Mouse (Mus musculus) heart, embryonic 14.5 days (tissue): ENCODE measurements around the gene Clip2. TPM values are rescaled to one million over a fixed set of nuclear protein-coding genes. Genes with fewer than 3 reads are reported as not detected.
"Not testable (repeated sequence)": the region's sequence is repeated elsewhere in the genome, so short reads cannot be mapped to it uniquely, and the experiment has no call there.

Source experiments
- ATAC-seq: fragments of 200-750 bp; cut with Nextera tagmentation; 2 replicates; pipeline ENCODE4 v1.8.0; 2017; ENCODE audit warnings: low read depth, moderate TSS enrichment; ENCODE audit not compliant: insufficient number of reproducible peaks, insufficient read depth, low FRiP score
- H3K27ac ChIP-seq, 2 experiments: fragments of 200-500 bp in 1 of 2; fragments of 300-500 bp in 1 of 2; sonication (generic) in 1 of 2; replicated peaks in 1 of 2; 2 replicates each; pipeline ENCODE4 v1.5.1; 2012 to 2014; ENCODE audit warnings: low read depth in 2 of 2, low read length in 2 of 2, control low read depth in 1 of 2, mild to moderate bottlenecking in 1 of 2, mixed read lengths in 1 of 2; ENCODE audit not compliant: control insufficient read depth in 1 of 2, insufficient read depth in 1 of 2
- H3K27me3 ChIP-seq: fragments of 300-500 bp; sonication (generic); 2 replicates; pipeline ENCODE4 v1.6.1; 2014; ENCODE audit warnings: mild to moderate bottlenecking, low read length, control low read depth; ENCODE audit not compliant: control insufficient read depth, insufficient read depth
- H3K36me3 ChIP-seq: fragments of 300-500 bp; sonication (generic); 2 replicates; pipeline ENCODE4 v1.6.1; 2014; ENCODE audit warnings: mild to moderate bottlenecking, control low read depth, low read length, mixed read lengths; ENCODE audit not compliant: control insufficient read depth, insufficient read depth
- H3K4me1 ChIP-seq, 2 experiments: fragments of 200-500 bp in 1 of 2; fragments of 300-500 bp in 1 of 2; sonication (generic) in 1 of 2; 2 replicates each; pipeline ENCODE4 v1.6.1; 2012 to 2014; ENCODE audit warnings: low read length in 2 of 2, control low read depth in 1 of 2, mixed read lengths in 1 of 2; ENCODE audit not compliant: control insufficient read depth in 2 of 2, insufficient read depth in 2 of 2
- H3K4me2 ChIP-seq: fragments of 300-500 bp; sonication (generic); 2 replicates; pipeline ENCODE4 v1.6.1; 2014; ENCODE audit warnings: mild to moderate bottlenecking, low read length
- H3K4me3 ChIP-seq, 2 experiments: fragments of 200-500 bp in 1 of 2; fragments of 300-500 bp in 1 of 2; sonication (generic) in 1 of 2; 2 replicates each; pipeline ENCODE4 v1.5.1; 2012 to 2014; ENCODE audit warnings: low read length in 2 of 2, mild to moderate bottlenecking in 2 of 2, control low read depth in 1 of 2, low read depth in 1 of 2, moderate library complexity in 1 of 2; ENCODE audit not compliant: control insufficient read depth in 1 of 2, insufficient read depth in 1 of 2
- H3K9ac ChIP-seq: fragments of 300-500 bp; sonication (generic); 2 replicates; pipeline ENCODE4 v1.6.1; 2014; ENCODE audit warnings: mild to moderate bottlenecking, low read length
- H3K9me3 ChIP-seq: fragments of 300-500 bp; sonication (generic); 2 replicates; pipeline ENCODE4 v1.6.1; 2016; ENCODE audit warnings: low read length, control low read depth; ENCODE audit not compliant: control insufficient read depth
- whole genome bisulfite sequencing: fragments of 180-500 bp; shearing (Covaris S2); extraction: QIAGEN DNeasy Blood & Tissue Kit; methylation state at CpG from one replicate; pipeline ENCODE4 v1.1.7; 2014; 5-methylcytosine and 5-hydroxymethylcytosine counted together
- polyA plus RNA-seq: library from polyadenylated mRNA; unstranded; fragments of >200 nt; fragmentation: Nextera tagmentation; extraction: Ambion mirVana; gene quantifications from 2 replicates; pipeline ENCODE4 v1.2.1, GENCODE M21; 2014

The Clip2 gene
- polyA plus RNA-seq, 1 experiment from 2014 or later: 1.9 TPM

DNA sequence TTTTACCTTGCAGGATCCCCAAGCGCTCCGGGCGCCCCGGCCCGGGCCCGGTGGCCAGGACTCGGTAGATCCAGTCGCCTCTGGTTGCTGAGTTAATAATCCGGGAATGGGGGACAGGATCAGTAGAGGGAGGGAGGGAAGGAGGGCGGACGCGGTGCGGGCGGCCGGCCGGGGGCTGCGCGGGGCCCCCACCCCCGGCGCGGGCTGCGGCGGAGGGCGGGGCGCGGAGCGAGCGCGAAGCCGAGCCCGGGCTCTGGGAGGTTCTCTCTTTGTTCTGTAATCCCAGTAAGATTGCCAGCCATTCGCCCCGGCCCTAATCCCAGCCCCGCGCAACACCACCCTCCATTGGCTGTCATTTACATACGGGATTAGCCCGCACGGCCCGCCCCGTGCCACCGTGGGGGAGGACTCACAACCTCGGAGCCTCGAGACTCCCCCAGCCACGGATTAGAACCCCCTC, 95.7 kb downstream of the Clip2 start, which contains the start of gene Gtf2ird1:
Gene Gtf2ird1 (minus strand): TSS at position 214 of the 460 bp plus-strand sequence.
- H3K4me1 ChIP-seq: peaks cover 10 to 23% of the 10 kb centered on the region in 2 experiments
- H3K36me3 ChIP-seq: peaks cover 9% of the 10 kb centered on the region; the same call in 1 of the 2 replicates
- H3K9me3 ChIP-seq: no peaks in the 10 kb centered on the region
- ATAC-seq: peak; percentile 63
- H3K4me3 ChIP-seq: peak within 1 kb of the TSS; percentile 70 to 91
- H3K27ac ChIP-seq: peak within 1 kb of the TSS; percentile 78 to 89
- H3K4me2 ChIP-seq: peak within 1 kb of the TSS; percentile 84
- peak within 1 kb of the TSS; percentile 93 for H3K9ac ChIP-seq
- under 1% methylated on average over 43 of the region's 44 CpGs for WGBS
- H3K27me3 ChIP-seq: no peaks in the 10 kb centered on the region

DNA sequence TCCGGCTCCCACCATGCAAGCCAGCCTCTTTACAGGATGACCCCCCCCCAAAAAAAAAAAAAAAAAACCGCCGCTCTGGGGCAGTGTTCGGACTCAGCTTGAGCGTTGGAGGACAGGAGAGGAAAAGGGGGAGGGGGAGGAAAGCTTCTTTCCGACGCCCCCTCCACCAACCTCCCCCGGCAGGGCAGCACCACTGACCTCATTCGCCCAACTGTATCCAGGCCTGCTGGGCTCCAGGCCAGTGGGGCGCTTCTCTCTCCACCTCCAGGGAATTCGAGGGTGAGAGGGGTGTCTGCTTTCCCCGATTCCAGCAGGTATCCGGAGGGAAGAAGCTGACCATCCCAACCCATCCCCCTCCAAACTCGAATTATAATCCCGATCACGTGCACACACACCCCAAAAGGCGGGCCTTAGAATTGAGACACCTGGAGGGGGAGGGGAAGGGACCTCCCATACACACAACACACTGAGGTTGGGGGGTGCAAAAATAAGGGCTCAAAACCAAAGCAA, 96.3 kb downstream of the Clip2 start:
- peaks cover 10% of the 10 kb centered on the region; the same call in 1 of the 2 replicates for H3K36me3 ChIP-seq
- WGBS: under 1% methylated on average over 17 of the region's 17 CpGs
- H3K9ac ChIP-seq: peak overlapping the region; percentile 93
- H3K4me2 ChIP-seq: peak overlapping the region; percentile 84
- H3K27ac ChIP-seq: peak overlapping the region; percentile 78 to 89
- ATAC-seq: peak; percentile 44; the same call in 1 of the 2 replicates
- H3K4me3 ChIP-seq: peak overlapping the region; percentile 70 to 91
- H3K27me3 ChIP-seq: no peaks in the 10 kb centered on the region
- peaks cover 10 to 23% of the 10 kb centered on the region in 2 experiments for H3K4me1 ChIP-seq
- H3K9me3 ChIP-seq: no peaks in the 10 kb centered on the region

DNA sequence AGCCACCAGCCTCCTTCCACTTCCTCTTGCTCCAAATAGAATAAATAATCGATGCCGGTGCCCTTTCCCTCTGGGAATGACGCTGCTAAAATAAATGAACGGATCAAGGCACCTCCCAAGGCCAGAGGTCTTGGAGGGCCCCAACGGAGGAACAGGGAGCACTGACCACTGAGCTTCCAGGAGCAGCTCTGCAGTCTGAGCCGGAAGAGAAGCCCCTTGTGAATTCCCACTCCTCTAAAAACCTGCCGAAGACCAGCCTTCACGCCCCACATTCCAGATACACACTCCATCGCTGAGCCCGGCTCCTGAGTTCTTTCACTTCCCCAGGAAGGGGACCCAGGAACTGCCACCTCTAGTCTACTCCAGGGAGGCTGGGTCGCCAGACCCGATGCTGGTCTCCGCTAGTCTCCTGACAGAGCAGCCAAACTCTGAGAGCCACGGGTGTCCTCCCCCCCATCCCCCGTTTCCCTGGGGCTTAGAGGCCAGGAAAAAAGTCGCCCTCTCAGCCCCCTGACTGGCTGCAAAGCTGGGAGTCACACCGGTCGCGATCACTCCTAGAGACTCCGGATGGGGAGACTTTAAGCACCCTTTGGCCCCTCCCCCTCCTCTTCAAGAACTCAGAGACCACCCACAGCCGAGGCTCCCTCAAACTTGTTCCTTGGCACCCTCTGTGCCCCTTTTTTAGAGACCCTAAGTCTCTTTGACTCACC, 96.9 kb downstream of the Clip2 start:
- ATAC-seq: 0 out of 2 replicates have a peak, but pooled peaks have one; percentile 4
- Histone ChIP-seq H3K4me3 (peak overlapping the region; percentile 70 to 91), H3K9ac (peak overlapping the region; percentile 93), H3K4me2 (peak overlapping the region; percentile 84), H3K9me3 (no peaks in the 10 kb centered on the region), H3K27ac (peak overlapping the region; percentile 78 to 89), H3K36me3 (peaks cover 10% of the 10 kb centered on the region; the same call in 1 of the 2 replicates), H3K4me1 (peaks cover 10 to 23% of the 10 kb centered on the region in 2 experiments), H3K27me3 (no peaks in the 10 kb centered on the region)
- WGBS: 2% methylated on average over 21 of the region's 21 CpGs

DNA sequence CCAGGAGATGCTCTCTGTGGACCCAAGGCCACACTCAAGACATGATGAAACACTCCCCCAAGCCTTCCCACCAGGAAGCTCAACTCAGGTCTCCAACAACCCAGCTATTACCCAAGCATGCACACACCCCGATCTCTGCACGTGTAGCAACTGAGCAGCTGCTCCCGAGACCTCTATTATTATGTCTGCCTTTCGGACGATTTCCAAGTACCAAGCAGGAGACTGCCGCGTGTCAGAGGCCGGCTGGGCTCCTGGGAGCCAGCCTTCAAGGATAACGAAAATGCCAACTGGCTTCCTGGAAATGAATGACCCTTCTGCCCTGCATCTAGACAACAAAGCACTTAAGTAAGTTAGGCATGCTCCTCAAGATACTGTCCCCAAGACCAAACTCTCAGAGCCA, 97.8 kb downstream of the Clip2 start:
- Histone ChIP-seq H3K4me1 (peaks cover 10 to 23% of the 10 kb centered on the region in 2 experiments), H3K36me3 (peaks cover 10% of the 10 kb centered on the region; the same call in 1 of the 2 replicates), H3K4me2 (peak overlapping the region; percentile 84), H3K27ac (peak overlapping the region in 1 of 2 experiments; percentile 89; a peak in 2 of 4 replicates), H3K9me3 (no peaks in the 10 kb centered on the region), H3K4me3 (peak overlapping the region; percentile 17 to 70), H3K27me3 (no peaks in the 10 kb centered on the region), H3K9ac (peak overlapping the region; percentile 93)
- ATAC-seq: no peak
- WGBS: 39% methylated on average over 9 of the region's 9 CpGs

DNA sequence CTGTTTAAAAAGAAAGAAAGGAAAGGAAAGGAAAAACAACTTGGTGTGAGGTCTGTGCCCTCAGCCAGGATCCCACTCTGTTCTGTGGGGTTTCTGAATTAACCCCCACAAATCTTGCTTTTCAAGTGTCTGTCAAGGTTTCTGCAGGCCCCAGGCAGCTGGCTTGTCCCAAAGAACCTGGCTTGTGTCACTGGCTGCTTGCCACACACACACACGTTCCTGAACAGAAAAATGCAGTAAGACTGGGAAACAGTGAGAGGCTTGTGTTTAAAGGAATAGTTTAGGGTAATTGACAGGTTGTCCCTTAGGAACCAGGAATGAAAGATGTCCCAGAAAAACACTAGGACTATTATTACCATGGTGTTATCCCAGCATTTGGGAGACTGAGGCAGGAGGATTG, 98.7 kb downstream of the Clip2 start:
- Histone ChIP-seq H3K27ac (peak overlapping the region in 1 of 2 experiments; percentile 41; a peak in 2 of 4 replicates), H3K27me3 (no peaks in the 10 kb centered on the region), H3K4me1 (peaks cover 10 to 23% of the 10 kb centered on the region in 2 experiments), H3K4me3 (no peak overlapping the region), H3K9ac (peak overlapping the region; percentile 16; the same call in 1 of the 2 replicates), H3K36me3 (peaks cover 10% of the 10 kb centered on the region; the same call in 1 of the 2 replicates), H3K4me2 (peak overlapping the region; percentile 84; the same call in 1 of the 2 replicates), H3K9me3 (no peaks in the 10 kb centered on the region)
- no peak for ATAC-seq
- WGBS: 10% methylated on average over 1 of the region's 1 CpGs

DNA sequence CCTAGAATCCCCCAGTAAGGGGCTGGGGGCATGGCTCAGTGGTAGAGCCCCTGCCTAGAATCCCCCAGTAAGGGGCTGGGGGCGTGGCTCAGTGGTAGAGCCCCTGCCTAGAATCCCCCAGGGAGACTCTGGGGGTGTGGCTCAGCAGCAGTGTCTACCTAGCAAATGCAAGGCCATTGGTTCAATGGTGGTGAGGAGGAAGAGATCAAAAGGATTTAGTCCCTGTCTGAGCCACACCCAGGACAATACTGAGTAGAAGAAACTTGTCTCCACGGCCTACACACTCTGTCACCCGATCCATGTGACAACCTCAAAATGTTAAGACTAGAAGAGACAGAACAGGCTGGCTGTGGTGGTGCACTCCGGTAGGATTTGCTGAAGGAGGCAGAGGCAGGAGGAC, 105.5 kb downstream of the Clip2 start:
- Histone ChIP-seq H3K4me1 (peaks cover 20 to 31% of the 10 kb centered on the region in 2 experiments), H3K36me3 (peaks cover 14% of the 10 kb centered on the region; the same call in 1 of the 2 replicates)
- H3K27ac ChIP-seq, H3K9me3 ChIP-seq, H3K4me3 ChIP-seq, H3K9ac ChIP-seq, ATAC-seq, H3K4me2 ChIP-seq, H3K27me3 ChIP-seq: not testable (repeated sequence)
- WGBS: 96% methylated on average over 4 of the region's 4 CpGs

DNA sequence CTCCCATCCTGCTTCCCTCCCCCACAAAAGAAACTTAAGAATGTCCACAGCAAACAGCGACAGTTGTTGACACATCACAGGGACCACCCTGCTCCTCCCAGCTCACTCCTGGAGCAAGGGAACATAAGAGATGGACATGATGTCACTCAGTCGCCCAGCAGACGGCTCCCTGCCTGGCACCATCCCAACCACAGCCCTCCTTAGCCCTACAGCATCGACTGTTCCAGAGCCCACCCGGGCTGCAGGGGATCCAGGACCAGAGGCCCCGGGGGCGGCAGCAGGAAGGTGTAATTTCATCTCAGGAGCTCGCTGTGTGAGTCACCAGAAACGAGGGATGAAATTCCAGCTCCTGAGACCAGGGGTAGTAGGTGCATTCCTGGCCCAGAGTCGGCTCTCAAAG, 106.3 kb downstream of the Clip2 start:
- no peak overlapping the region for H3K4me3 ChIP-seq
- H3K27ac ChIP-seq: peak overlapping the region; percentile 83 to 97
- peak overlapping the region; percentile 51 for H3K9ac ChIP-seq
- H3K36me3 ChIP-seq: peaks cover 11% of the 10 kb centered on the region; the same call in 1 of the 2 replicates
- peaks cover 26 to 39% of the 10 kb centered on the region in 2 experiments for H3K4me1 ChIP-seq
- 0 out of 2 replicates have a peak, but pooled peaks cover 3% of the 10 kb centered on the region for H3K9me3 ChIP-seq
- H3K4me2 ChIP-seq: peak overlapping the region; percentile 26
- WGBS: 10% methylated on average over 10 of the region's 10 CpGs
- ATAC-seq: no peak
- no peaks in the 10 kb centered on the region for H3K27me3 ChIP-seq
